Mouse (Mus musculus): ENCODE measurements around the gene Mefv. TPM values are rescaled to one million over a fixed set of nuclear protein-coding genes. Genes with fewer than 3 reads are reported as not detected.

The Mefv gene
- polyA plus RNA-seq, 1 experiment = not detected

- Histone ChIP-seq H3K4me2 (ENCODE audit: low read depth) (no peak overlapping the region), H3K79me2 (ENCODE audit: control insufficient read depth, insufficient read depth) (no peaks in the 10 kb centered on the region), H3K36me3 (ENCODE audit: control insufficient read depth, insufficient read depth) (no peaks in the 10 kb centered on the region), H3K27me3 (ENCODE audit: control insufficient read depth, insufficient read depth, insufficient read length) (no peaks in the 10 kb centered on the region), H3K4me3 (no peak overlapping the region), H3ac (ENCODE audit: control insufficient read depth, insufficient read length) (no peak overlapping the region)
- TF ChIP-seq MAX (IDR thresholded peaks at IDR 0.05; ENCODE audit: low read depth) = no peak
- TF ChIP-seq TCF12 (IDR thresholded peaks at IDR 0.05; ENCODE audit: insufficient read depth, poor library complexity, severe bottlenecking) = no peak
- no peak for TF ChIP-seq MYOG (IDR thresholded peaks at IDR 0.05; ENCODE audit: control insufficient read depth in 1 of 3, insufficient read depth in 1 of 3, insufficient read length in 2 of 3, low read depth in 2 of 3)
- TF ChIP-seq POLR2AphosphoS2 (IDR thresholded peaks at IDR 0.05; ENCODE audit: insufficient read length, low read depth) = no peak
- TF ChIP-seq SRF (IDR thresholded peaks at IDR 0.05; ENCODE audit: control insufficient read depth, insufficient read length, low read depth) = no peak
- no peak for TF ChIP-seq POLR2A (IDR thresholded peaks at IDR 0.05; ENCODE audit: insufficient read length, low read depth)
- TF ChIP-seq USF1 (IDR thresholded peaks at IDR 0.05; ENCODE audit: low read depth) = no peak
- no peak for TF ChIP-seq REST (IDR thresholded peaks at IDR 0.05; ENCODE audit: insufficient read depth, insufficient read length)
These were observed 24.6 kb upstream of the Mefv start for GRCm38 (mm10) chr16:3742466-3742865.

- Histone ChIP-seq H3K4me3 (no peak overlapping the region), H3ac (ENCODE audit: control insufficient read depth, insufficient read length) (no peak overlapping the region), H3K36me3 (ENCODE audit: control insufficient read depth, insufficient read depth) (no peaks in the 10 kb centered on the region), H3K4me2 (ENCODE audit: low read depth) (no peak overlapping the region), H3K27me3 (ENCODE audit: control insufficient read depth, insufficient read depth, insufficient read length) (no peaks in the 10 kb centered on the region), H3K79me2 (ENCODE audit: control insufficient read depth, insufficient read depth) (no peaks in the 10 kb centered on the region)
- no peak for TF ChIP-seq MAX (IDR thresholded peaks at IDR 0.05; ENCODE audit: low read depth)
- no peak for TF ChIP-seq POLR2AphosphoS2 (IDR thresholded peaks at IDR 0.05; ENCODE audit: insufficient read length, low read depth)
- TF ChIP-seq CEBPB (IDR thresholded peaks at IDR 0.05; ENCODE audit: insufficient read depth, poor library complexity, severe bottlenecking) = no peak
- TF ChIP-seq SRF (IDR thresholded peaks at IDR 0.05; ENCODE audit: control insufficient read depth, insufficient read length, low read depth) = no peak
- TF ChIP-seq TCF12 (IDR thresholded peaks at IDR 0.05; ENCODE audit: insufficient read depth, poor library complexity, severe bottlenecking) = no peak
- TF ChIP-seq REST (IDR thresholded peaks at IDR 0.05; ENCODE audit: insufficient read depth, insufficient read length) = no peak
- no peak for TF ChIP-seq TCF3 (IDR thresholded peaks at IDR 0.05; ENCODE audit: insufficient read length, low read depth)
- TF ChIP-seq MYOG (IDR thresholded peaks at IDR 0.05; ENCODE audit: control insufficient read depth in 1 of 3, insufficient read depth in 1 of 3, insufficient read length in 2 of 3, low read depth in 2 of 3) = no peak
- no peak for TF ChIP-seq MYOD1 (IDR thresholded peaks at IDR 0.05; ENCODE audit: control insufficient read depth in 1 of 3, insufficient read length in 2 of 3, low read depth in 2 of 3)
- TF ChIP-seq E2F4 (IDR thresholded peaks at IDR 0.05; ENCODE audit: insufficient read depth) = no peak
- no peak for TF ChIP-seq POLR2A (IDR thresholded peaks at IDR 0.05; ENCODE audit: insufficient read length, low read depth)
- no peak for TF ChIP-seq USF1 (IDR thresholded peaks at IDR 0.05; ENCODE audit: low read depth)
These were observed 15.4 kb upstream of the Mefv start for GRCm38 (mm10) chr16:3733198-3733732.

- TF ChIP-seq SRF (IDR thresholded peaks at IDR 0.05; ENCODE audit: control insufficient read depth, insufficient read length, low read depth) (no peak), MYOD1 (IDR thresholded peaks at IDR 0.05; ENCODE audit: control insufficient read depth in 1 of 3, insufficient read length in 2 of 3, low read depth in 2 of 3) (no peak), TCF3 (IDR thresholded peaks at IDR 0.05; ENCODE audit: insufficient read length, low read depth) (no peak), E2F4 (IDR thresholded peaks at IDR 0.05; ENCODE audit: insufficient read depth) (no peak), CEBPB (IDR thresholded peaks at IDR 0.05; ENCODE audit: insufficient read depth, poor library complexity, severe bottlenecking) (no peak), MAX (IDR thresholded peaks at IDR 0.05; ENCODE audit: low read depth) (no peak), TCF12 (IDR thresholded peaks at IDR 0.05; ENCODE audit: insufficient read depth, poor library complexity, severe bottlenecking) (no peak), POLR2A (IDR thresholded peaks at IDR 0.05; ENCODE audit: insufficient read length, low read depth) (no peak), REST (IDR thresholded peaks at IDR 0.05; ENCODE audit: insufficient read depth, insufficient read length) (no peak), USF1 (IDR thresholded peaks at IDR 0.05; ENCODE audit: low read depth) (no peak), MYOG (IDR thresholded peaks at IDR 0.05; ENCODE audit: control insufficient read depth in 1 of 3, insufficient read depth in 1 of 3, insufficient read length in 2 of 3, low read depth in 2 of 3) (no peak), POLR2AphosphoS2 (IDR thresholded peaks at IDR 0.05; ENCODE audit: insufficient read length, low read depth) (no peak)
- no peak overlapping the region for H3ac ChIP-seq (ENCODE audit: control insufficient read depth, insufficient read length)
- no peak overlapping the region for H3K4me3 ChIP-seq
- no peaks in the 10 kb centered on the region for H3K36me3 ChIP-seq (ENCODE audit: control insufficient read depth, insufficient read depth)
- no peaks in the 10 kb centered on the region for H3K79me2 ChIP-seq (ENCODE audit: control insufficient read depth, insufficient read depth)
- H3K27me3 ChIP-seq (ENCODE audit: control insufficient read depth, insufficient read depth, insufficient read length) = no peaks in the 10 kb centered on the region
- H3K4me2 ChIP-seq (ENCODE audit: low read depth) = no peak overlapping the region
These were observed 14.7 kb upstream of the Mefv start for GRCm38 (mm10) chr16:3732612-3733011.

- TF ChIP-seq TCF12 (IDR thresholded peaks at IDR 0.05; ENCODE audit: insufficient read depth, poor library complexity, severe bottlenecking) (peak; percentile 35), MYOD1 (IDR thresholded peaks at IDR 0.05; ENCODE audit: control insufficient read depth in 1 of 3, insufficient read length in 2 of 3, low read depth in 2 of 3) (peak in 2 of 3 experiments; percentile 52 to 68), REST (IDR thresholded peaks at IDR 0.05; ENCODE audit: insufficient read depth, insufficient read length) (no peak)
- Histone ChIP-seq H3K4me3 (no peak overlapping the region), H3ac (ENCODE audit: control insufficient read depth, insufficient read length) (no peak overlapping the region), H3K4me2 (ENCODE audit: low read depth) (peak overlapping the region; percentile 61), H3K27me3 (ENCODE audit: control insufficient read depth, insufficient read depth, insufficient read length) (no peaks in the 10 kb centered on the region), H3K36me3 (ENCODE audit: control insufficient read depth, insufficient read depth) (no peaks in the 10 kb centered on the region), H3K79me2 (ENCODE audit: control insufficient read depth, insufficient read depth) (no peaks in the 10 kb centered on the region)
These were observed 10.3 kb upstream of the Mefv start for GRCm38 (mm10) chr16:3727980-3728720.
